ENCODE assay signal across 23 mouse cellular contexts in genomic region chr14:55362316-55362715, GRCm38 (mm10).
DNase-seq lines count a peak whose midpoint lies in the region; ATAC-seq and TF ChIP-seq lines count a peak whose summit lies in the region.
"Had no signal": no experiment of that assay in that cellular context is flagged by ENCODE, and none has a peak within 500 bp of the region (broad histone marks: within the 10 kb centered on the region; RNA-seq: fewer than 3 reads in every experiment).

No protein-coding gene starts in this region.

- TF ChIP-seq CTCF in heart, adult 2 months (IDR thresholded peaks at IDR 0.05): no peak
- TF ChIP-seq CTCF in hindbrain, postnatal 0 days (IDR thresholded peaks at IDR 0.05; ENCODE audit: low read depth): no peak
- no peak for TF ChIP-seq CTCF in brain, embryonic 14.5 days (IDR thresholded peaks at IDR 0.05; ENCODE audit: borderline replicate concordance, extremely low read depth, insufficient read depth, insufficient read length)

- H3K27me3 ChIP-seq in heart, adult 2 months (ENCODE audit: control insufficient read depth, insufficient read depth, low read length): no peaks in the 10 kb centered on the region
- H3K27me3 ChIP-seq in hindbrain, postnatal 0 days (ENCODE audit: insufficient read depth, low read length): no peaks in the 10 kb centered on the region
- H3K27me3 ChIP-seq in hindbrain, embryonic 11.5 days (ENCODE audit: control insufficient read depth, insufficient read depth, low read length): no peaks in the 10 kb centered on the region
- H3K27me3 ChIP-seq: embryonic facial prominence, embryonic 13.5 days; forebrain, embryonic 13.5 days; heart, embryonic 15.5 days had no signal

- peak; percentile 87 for TF ChIP-seq EP300 in heart, adult 2 months (IDR thresholded peaks at IDR 0.05; ENCODE audit: insufficient read depth, low read depth, low read length)

- H3K4me1 ChIP-seq in heart, adult 2 months (ENCODE audit: control insufficient read depth, insufficient read depth, low read length): peaks cover 3% of the 10 kb centered on the region
- H3K4me1 ChIP-seq in hindbrain, postnatal 0 days (ENCODE audit: insufficient read depth, low read length): no peaks in the 10 kb centered on the region
- no peaks in the 10 kb centered on the region for H3K4me1 ChIP-seq in hindbrain, embryonic 11.5 days (replicated peaks; ENCODE audit: control insufficient read depth, insufficient read depth, low read length)
- H3K4me1 ChIP-seq: forebrain, embryonic 10.5 days; forebrain, embryonic 13.5 days; heart, embryonic 12.5 days; heart, embryonic 15.5 days had no signal

- no peaks in the 10 kb centered on the region for H3K36me3 ChIP-seq in heart, adult 2 months (ENCODE audit: control insufficient read depth, insufficient read depth, low read length)
- no peaks in the 10 kb centered on the region for H3K36me3 ChIP-seq in hindbrain, postnatal 0 days (ENCODE audit: insufficient read depth, low read length)
- H3K36me3 ChIP-seq in hindbrain, embryonic 11.5 days (ENCODE audit: control insufficient read depth, insufficient read depth, low read length): no peaks in the 10 kb centered on the region
- H3K36me3 ChIP-seq: embryonic facial prominence, embryonic 13.5 days; forebrain, embryonic 10.5 days; heart, embryonic 12.5 days; heart, embryonic 15.5 days had no signal

- H3K4me2 ChIP-seq in hindbrain, postnatal 0 days (ENCODE audit: low read depth, low read length): no peak overlapping the region
- no peak overlapping the region for H3K4me2 ChIP-seq in hindbrain, embryonic 11.5 days (replicated peaks; ENCODE audit: low read depth, low read length)
- H3K4me2 ChIP-seq: embryonic facial prominence, embryonic 13.5 days; forebrain, embryonic 13.5 days; heart, embryonic 12.5 days; heart, embryonic 15.5 days had no signal

- 46% methylated on average over 4 of the region's 4 CpGs for WGBS in heart, adult 2 months
- WGBS in hindbrain, postnatal 0 days: 59% methylated on average over 4 of the region's 4 CpGs
- 86% methylated on average over 4 of the region's 4 CpGs for WGBS in hindbrain, embryonic 11.5 days

- intact Hi-C loops in heart, adult 2 months (cut with DNase I): loop anchor here (5.0 kb wide), 1 partner anchor 90 kb away; no protein-coding TSS in a partner anchor

- no peaks in the 10 kb centered on the region for H3K79me2 ChIP-seq in heart, adult 2 months (replicated peaks; ENCODE audit: control insufficient read depth, insufficient read depth, low read length)

- no peak for ATAC-seq in hindbrain, postnatal 0 days
- ATAC-seq in hindbrain, embryonic 11.5 days (ENCODE audit: low FRiP score): no peak
- ATAC-seq: CD4-positive, CD25-positive, alpha-beta regulatory T cell, adult 4 months; forebrain, embryonic 13.5 days; forebrain, embryonic 16.5 days; intestine, postnatal 0 days had no signal

- TF ChIP-seq POLR2A in heart, adult 2 months (IDR thresholded peaks at IDR 0.05; ENCODE audit: insufficient read depth, low read depth, low read length): no peak
- TF ChIP-seq POLR2A in brain, embryonic 14.5 days (IDR thresholded peaks at IDR 0.05; ENCODE audit: borderline replicate concordance, extremely low read depth, insufficient read depth, insufficient read length, poor library complexity, severe bottlenecking): no peak

- H3K9ac ChIP-seq in heart, adult 2 months (ENCODE audit: low read depth, low read length): no peak overlapping the region
- no peak overlapping the region for H3K9ac ChIP-seq in hindbrain, postnatal 0 days (replicated peaks; ENCODE audit: low read length)
- H3K9ac ChIP-seq in hindbrain, embryonic 11.5 days (ENCODE audit: low read depth, low read length): no peak overlapping the region
- H3K9ac ChIP-seq: embryonic facial prominence, embryonic 13.5 days; forebrain, embryonic 13.5 days; heart, embryonic 12.5 days; heart, embryonic 15.5 days had no signal

- H3K27ac ChIP-seq in heart, adult 2 months: no peak overlapping the region
- no peak overlapping the region for H3K27ac ChIP-seq in hindbrain, postnatal 0 days
- H3K27ac ChIP-seq in hindbrain, embryonic 11.5 days (ENCODE audit: low read depth, low read length): no peak overlapping the region
- H3K27ac ChIP-seq: forebrain, embryonic 10.5 days; forebrain, embryonic 13.5 days; heart, embryonic 15.5 days had no signal

- no peak overlapping the region for H3K4me3 ChIP-seq in heart, adult 2 months
- no peak overlapping the region for H3K4me3 ChIP-seq in hindbrain, postnatal 0 days (ENCODE audit: low read length)
- no peak overlapping the region for H3K4me3 ChIP-seq in hindbrain, embryonic 11.5 days (ENCODE audit: low read depth, low read length)
- H3K4me3 ChIP-seq: embryonic facial prominence, embryonic 13.5 days; forebrain, embryonic 10.5 days; forebrain, embryonic 13.5 days; heart, embryonic 12.5 days; heart, embryonic 15.5 days had no signal

- peak in 1 of 2 experiments; percentile 11 for DNase-seq in heart, adult 2 months
- no peak for DNase-seq in heart, postnatal 4 days
- DNase-seq in hindbrain, postnatal 0 days (ENCODE audit: low spot score): peak; percentile 12
- DNase-seq in hindbrain, embryonic 11.5 days (ENCODE audit: low spot score): no peak
- DNase-seq in brain, adult 2 months (ENCODE audit: low read depth, low spot score): peak; percentile 31
- peak; percentile 9 for DNase-seq in brain, embryonic 14.5 days (ENCODE audit: low read depth)
- DNase-seq: adrenal gland, adult 2 months; adrenal gland, postnatal 14 days; cerebellum, adult 18-20 months; cerebellum, adult 9-11 months; cerebellum, postnatal 25 days; gastrocnemius, postnatal 10 days; gastrocnemius, postnatal 36 days; heart, postnatal 10 days; kidney, adult 2 months had no signal

- no peaks in the 10 kb centered on the region for H3K9me3 ChIP-seq in hindbrain, postnatal 0 days (ENCODE audit: low read length)
- H3K9me3 ChIP-seq in hindbrain, embryonic 11.5 days (ENCODE audit: control insufficient read depth, low read length): no peaks in the 10 kb centered on the region
- H3K9me3 ChIP-seq: embryonic facial prominence, embryonic 13.5 days; forebrain, embryonic 10.5 days; forebrain, embryonic 13.5 days; heart, embryonic 12.5 days; heart, embryonic 15.5 days had no signal

Comparison
In these comparisons a context has a peak if more than half of its experiments do, and no peak if none do; other contexts are left out.
1. DNase-seq: peak in hindbrain, postnatal 0 days (single experiment), brain, adult 2 months (single experiment) and brain, embryonic 14.5 days (single experiment); none in heart, postnatal 4 days (single experiment) and hindbrain, embryonic 11.5 days (single experiment).